Mouse (Mus musculus): Measurements from ENCODE around the gene Notch2.
A peak's percentile ranks its signal among the peaks of the same experiment; 100 is the strongest.

Gene Notch2

GRCm38 (mm10) chr3:97998349-97998748 is 15.0 kb upstream of the Notch2 start:
- peak; percentile 68 to 85 for DNase-seq

- DNase-seq = no peak
Measured at GRCm38 (mm10) chr3:98003558-98003957, 9.8 kb upstream of the Notch2 start.

GRCm38 (mm10) chr3:98004231-98004630 is 9.1 kb upstream of the Notch2 start:
- no peak for DNase-seq

DNA sequence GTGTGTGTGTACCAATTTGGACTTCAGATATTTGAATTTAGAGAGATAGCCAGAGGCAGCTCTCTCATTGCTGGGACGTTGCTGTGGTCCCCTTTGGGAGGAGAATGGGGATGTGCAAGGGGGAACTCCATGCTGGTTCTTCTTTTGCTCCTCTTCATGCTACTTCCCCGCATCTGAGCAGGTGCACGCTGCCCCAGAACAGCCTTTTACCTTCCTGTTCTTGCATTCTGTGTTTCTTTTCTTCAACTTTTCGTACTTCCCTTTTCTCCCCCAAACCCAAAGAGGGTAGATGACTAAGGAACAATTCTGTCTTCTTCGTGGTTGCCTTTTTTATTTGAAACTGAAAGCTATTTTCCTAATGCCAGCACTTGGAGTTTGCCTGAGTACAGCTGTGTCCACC is 8.0 kb upstream of the Notch2 start:
- DNase-seq = no peak

DNA sequence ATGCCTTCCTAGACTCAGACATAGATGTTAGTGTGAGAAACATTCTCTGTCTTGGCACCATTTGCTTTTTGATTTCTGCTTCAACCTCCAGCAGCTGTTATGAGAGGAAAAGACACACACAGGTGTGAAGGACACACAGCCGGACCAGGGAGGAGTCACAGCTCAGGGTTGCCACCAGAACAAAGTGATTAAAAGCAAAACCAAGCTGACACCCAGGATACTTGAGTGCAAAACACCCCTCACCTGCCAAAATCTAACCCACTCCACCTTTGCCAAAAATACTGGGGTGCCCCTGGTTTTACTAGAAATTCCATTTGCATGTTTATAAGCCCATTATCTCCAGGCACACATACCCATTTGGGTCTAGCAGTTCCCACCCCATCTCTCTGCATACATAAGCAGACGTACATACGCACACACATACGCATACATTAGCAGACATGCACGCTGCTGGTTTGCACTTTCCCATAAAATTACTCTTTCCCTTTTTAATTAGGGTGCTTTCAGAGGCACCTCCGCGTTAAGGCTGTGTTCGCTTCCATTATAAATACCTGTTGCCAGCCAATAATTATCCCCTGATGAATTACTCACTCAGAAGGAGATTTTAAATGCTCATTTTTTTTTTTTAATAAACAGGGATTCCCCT is 7.2 kb upstream of the Notch2 start:
- no peak for DNase-seq

DNA sequence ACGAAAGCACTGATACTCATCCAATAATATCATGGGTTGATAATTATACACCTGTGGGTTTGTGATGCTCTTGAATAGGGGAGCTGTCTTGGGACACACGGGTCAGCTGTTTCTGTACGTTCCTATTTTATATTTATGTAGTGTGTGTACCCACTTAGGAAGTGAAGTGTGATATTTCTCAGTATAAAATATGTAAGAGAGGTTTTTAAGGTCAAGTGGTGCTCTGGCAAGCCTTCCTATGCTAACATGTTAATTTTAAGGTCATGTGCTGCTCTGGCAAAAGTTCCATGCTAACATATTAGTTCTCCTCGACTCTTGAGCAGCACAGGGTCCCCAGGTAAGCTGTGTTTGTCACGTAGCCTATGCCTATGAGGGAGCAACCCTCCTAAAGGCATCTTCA is 6.4 kb upstream of the Notch2 start:
- no peak for DNase-seq

DNA sequence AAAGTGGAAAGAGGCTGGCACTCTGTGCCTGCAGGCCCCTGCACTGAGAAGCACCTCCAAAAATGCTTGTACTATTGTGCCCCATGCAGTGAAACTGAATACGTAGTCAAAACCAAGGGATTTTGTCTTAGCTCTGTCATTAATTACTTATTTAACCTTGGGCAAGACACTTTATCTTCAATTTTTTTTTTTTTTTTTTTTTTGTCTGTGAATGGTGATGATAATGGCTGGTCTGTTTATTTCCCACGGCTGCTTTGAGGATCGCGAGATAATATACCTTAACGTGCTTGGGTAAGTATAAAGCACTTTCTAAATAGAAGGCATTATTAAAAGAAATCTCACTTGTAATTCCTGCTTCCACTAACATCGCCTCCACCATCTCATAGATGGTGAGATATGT is 5.2 kb upstream of the Notch2 start:
- DNase-seq = no peak

GRCm38 (mm10) chr3:98009190-98009840 is 4.0 kb upstream of the Notch2 start:
- no peak for DNase-seq

GRCm38 (mm10) chr3:98013086-98013400 is 284 bp upstream of the Notch2 start:
- DNase-seq = no peak

DNA sequence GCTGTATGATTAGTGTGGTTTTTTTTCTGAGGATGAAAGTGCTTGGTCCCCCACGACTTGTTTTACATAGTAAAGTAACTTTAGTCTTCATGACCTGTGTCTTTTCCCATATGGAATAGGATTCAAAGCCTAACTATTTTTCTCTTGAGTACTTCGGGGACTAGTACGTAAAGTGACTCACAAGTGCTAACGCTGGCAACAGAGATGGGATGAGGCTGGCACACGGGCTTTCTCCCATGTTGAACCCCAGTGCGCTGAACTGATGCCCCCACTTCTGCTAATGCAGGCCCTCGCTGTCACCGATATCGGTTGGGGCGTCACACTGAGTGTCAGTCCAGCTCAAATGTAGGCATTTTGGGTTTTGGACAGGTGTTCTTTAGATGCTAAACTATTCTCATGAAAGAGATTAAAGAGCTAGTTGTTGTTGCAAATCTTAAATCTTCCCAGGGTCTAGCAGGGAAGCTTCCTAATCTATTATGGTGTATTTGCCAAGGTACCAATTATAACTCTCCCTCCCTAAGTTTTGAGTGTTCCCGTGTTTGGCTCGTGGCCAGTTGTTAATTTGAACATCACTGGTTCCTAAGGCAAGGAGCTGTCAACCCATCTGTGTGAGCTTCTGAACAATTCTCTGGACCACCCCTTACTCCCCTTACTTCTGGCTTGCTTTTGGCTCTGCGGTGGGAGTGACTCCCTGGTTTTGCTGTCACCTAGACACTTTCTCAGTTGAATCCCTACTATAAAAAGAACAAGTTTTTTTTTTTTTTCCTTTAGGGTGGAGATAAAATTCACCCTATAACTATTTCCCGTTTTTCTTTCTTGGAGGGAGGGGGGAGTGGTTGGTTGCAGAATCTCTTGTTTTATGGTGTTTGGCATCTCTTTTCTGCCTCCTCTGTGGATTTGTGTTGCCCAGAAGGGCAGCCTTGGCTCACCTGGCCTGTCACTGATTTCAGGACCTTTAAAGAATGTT is 2.2 kb downstream of the Notch2 start:
- no peak for DNase-seq

DNA sequence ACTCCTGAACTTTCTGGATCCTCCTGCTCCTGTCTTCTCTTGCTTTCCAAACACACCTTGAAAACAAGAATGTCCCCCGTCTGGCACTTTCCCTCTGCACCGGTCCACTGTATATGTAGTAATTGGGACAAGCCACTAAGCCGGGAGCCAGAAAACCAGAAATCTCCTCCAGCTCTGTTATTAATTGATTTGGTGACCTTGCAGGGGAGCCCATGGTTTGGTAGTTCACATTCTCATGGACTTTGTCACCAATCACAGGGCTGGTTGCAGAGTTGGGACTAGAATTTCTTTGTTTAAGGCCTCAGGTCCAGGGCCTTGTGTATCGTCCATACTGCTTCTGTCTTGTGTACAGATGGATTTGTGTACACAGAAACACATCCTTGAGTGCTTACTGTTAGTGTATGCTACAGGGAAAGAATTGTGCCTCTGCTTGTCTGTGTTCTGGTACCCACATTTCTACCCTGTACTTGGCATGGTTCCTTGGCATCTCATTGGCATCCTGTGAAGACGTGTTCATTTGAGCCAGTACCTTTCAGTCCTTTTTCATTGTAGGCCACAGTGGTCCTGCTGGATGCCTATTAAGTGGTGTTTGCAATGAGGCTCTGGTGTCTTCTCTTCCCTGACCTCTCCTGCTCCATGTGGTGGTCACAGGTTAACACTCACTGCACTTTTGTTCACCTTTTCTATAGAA is 3.7 kb downstream of the Notch2 start:
- DNase-seq = no peak

DNA sequence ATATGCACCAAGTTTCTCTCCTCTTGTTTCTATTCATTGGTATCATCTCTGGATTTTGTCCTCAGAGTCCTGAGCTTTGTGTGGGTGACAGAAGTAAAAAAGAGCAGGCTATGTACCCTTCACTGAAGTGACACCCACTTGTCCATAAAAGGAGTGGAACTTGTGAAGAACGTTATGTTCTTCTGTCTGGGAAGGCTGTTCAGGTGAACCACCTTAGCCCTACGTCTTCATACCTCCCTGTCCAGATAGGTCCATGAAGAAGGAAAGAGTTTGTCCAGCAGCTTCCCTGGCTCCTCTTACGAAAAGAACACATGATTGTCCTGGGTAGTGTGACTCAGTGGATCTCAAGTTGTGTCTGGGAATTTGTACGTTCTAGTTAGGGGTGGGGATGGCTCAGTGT is 4.9 kb downstream of the Notch2 start:
- no peak for DNase-seq

DNA sequence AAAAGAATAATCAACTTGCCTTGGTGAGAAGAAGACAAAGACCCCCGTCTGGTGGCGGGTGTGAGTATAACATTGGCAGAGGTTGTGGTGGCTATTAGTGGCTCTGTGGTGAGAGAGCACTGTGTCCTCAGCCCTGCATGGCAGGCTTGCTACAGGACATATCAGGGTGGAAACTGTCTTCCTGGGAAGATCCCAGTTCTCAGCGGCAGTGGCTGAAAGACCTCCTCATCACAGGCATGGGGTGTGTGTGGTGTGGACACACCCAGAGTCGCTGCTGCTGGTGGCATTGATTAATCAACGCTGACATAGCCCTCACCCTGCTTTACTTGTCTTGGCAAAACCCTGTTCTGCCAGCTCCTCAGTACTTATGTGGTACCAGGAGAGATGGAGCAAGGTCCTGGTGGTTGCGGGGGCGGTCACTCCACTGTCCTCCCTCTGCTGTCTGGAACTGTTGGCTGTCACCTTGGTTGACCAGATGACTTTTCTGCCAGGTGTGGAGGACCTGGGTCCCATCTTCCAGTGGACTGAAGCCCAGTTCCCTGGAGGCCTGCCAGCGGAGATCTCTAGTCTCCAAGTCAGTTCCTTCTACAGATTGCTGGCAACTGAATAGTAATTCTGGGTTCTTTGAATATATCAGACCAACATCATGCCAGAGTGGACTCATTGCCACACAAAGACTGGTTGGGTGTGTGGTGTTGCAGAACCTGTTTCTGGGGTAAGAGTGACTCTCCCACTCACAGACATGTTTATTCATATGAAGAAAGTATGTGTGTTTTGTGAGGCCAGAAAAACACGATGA is 7.3 kb downstream of the Notch2 start:
- DNase-seq = peak; percentile 46 to 68

DNA sequence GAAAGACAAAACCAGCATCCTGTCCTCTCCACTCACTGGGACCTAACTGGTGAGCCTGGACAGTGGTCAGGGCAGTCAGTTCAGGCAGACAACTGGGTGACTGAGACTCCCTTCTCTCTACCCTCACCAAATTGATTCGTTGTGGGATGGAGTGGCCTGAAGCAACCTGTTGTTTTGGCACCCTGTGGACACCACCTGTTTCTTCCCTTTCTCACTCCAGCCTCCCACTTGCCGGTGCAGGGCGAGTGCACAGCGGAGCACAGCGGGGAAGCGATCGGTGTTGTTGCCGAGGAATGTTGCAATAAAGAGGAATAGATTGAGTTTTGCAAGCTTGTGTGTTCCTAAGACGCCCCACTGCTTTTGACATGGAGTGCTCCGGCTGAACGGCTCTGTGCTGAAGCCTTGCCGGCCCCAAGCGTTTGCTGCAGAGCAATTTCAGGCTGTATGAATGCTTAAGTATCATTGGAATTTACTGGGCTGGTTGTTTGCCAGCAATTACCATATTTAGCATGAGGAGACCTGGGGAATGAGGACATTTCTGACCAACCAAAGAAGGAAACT is 11.0 kb downstream of the Notch2 start:
- DNase-seq = peak; percentile 85 to 91

- DNase-seq = peak in 1 of 2 experiments; percentile 43
Measured at GRCm38 (mm10) chr3:98025521-98025920, 12.2 kb downstream of the Notch2 start.

GRCm38 (mm10) chr3:98025921-98026880 is 12.9 kb downstream of the Notch2 start:
- peak; percentile 67 to 80 for DNase-seq

DNA sequence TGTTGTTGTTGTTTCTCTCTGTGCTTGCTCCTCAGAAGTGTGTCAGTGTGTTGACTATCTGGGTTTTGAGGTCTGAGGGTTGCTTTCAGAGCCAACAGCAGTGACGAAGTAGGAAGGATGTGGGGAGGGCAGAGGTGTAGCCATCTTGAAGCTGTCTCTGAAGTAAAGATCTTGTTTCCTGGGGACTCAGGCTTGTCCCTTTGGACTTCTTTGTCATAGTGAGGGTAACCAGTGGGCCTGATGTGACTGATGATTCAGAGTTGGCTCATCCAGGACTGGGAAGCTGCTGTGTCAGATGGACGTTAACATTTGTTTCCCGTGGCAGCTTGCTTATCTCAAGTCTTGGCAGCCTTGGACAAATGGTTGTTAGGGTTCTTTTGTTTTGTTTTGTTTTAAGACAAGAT is 14.0 kb downstream of the Notch2 start:
- DNase-seq = peak in 1 of 2 experiments; percentile 52

DNA sequence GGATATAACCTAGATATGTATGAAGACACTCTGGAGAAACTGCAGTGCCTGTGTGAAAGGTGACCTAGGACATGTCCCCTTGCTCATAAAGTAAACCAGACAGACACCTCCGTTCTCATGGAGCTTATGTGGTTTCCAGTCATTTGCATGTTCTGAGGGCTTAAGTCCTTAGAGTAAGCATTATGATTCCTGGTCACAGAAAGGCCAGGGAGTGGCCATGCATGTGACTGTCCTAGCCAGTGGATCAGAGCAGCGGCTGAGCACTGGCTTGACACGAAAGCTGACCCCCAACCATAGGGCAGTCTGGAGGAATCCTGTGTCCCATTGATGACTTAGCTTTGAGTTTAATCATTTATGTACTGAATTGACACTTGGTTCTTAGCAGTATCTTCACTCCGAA is 14.7 kb downstream of the Notch2 start:
- no peak for DNase-seq

DNA sequence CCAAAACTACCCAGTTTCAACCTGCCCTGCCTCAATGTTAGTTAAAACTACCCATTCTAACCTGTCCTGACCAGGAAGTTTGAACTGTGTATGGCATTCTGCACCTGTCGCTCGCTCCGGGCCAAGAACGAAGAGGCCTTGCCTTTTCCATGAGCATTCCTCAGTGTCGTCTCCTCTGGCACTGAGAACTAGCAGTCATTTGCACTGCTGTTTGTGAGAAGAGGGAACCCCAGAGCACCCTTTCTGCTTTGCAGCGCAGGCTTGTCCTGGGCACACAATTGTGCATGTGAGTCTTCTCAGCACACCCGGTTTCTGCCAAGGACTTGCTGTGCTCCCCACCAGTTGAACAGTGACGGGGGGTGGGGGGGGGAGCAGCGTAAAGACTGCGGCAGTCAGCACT is 15.6 kb downstream of the Notch2 start:
- no peak for DNase-seq

- DNase-seq = no peak
Measured at GRCm38 (mm10) chr3:98031104-98031503, 17.8 kb downstream of the Notch2 start.

GRCm38 (mm10) chr3:98032191-98032590 is 18.9 kb downstream of the Notch2 start:
- DNase-seq = no peak
